Mouse (Mus musculus) lung, adult 2 months (tissue): ENCODE data around the gene Ncoa7.

Experiments
- CTCF ChIP-seq: fragments of 200-500 bp; IDR thresholded peaks from 2 replicates; pipeline ENCODE4 v1.5.1; 2011; ENCODE audit warnings: mild to moderate bottlenecking, low read length, control low read depth; ENCODE audit not compliant: insufficient read depth
- POLR2A ChIP-seq: fragments of 200-500 bp; IDR thresholded peaks from 2 replicates; pipeline ENCODE4 v1.6.1; 2011; ENCODE audit warnings: low read depth, mild to moderate bottlenecking, control low read depth, low read length, borderline replicate concordance; ENCODE audit errors: extremely low read depth

DNA sequence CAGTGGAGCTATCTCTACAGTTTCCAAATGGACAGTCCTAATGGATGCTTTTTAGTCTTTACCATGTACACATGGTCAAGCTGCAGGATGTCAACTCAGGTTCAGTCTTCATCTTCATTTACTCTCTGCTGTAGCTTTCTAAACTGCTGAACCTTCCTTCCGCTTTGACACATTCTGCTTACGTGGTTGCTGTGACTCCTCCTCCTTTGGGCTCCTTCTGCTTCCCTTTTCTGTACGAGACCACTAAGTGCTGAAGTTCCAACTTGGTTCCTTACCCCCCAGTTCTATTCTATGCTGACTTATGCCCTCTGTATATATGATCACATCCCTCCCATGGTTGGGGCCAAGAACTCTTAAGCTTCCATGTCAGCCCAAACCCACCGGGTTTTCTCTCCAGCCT lies 51.5 kb downstream of the Ncoa7 start:
- TF ChIP-seq POLR2A (no peak), CTCF (no peak)
